Mouse (Mus musculus) megakaryocyte, embryonic 14.5 days (primary cell): Measurements from ENCODE around the gene Ttc3. TPM values are rescaled to one million over a fixed set of nuclear protein-coding genes. Genes with fewer than 3 reads are reported as not detected.

Source experiments
- H3K27me3 ChIP-seq: replicated peaks from 2 replicates; pipeline ENCODE3; 2012; ENCODE audit warnings: inconsistent platforms
- H3K36me3 ChIP-seq: replicated peaks from 2 replicates; pipeline ENCODE3; 2012; ENCODE audit warnings: low read length, inconsistent platforms, mixed read lengths
- H3K4me1 ChIP-seq: 2 replicates; pipeline ENCODE4 v1.6.1; 2012; ENCODE audit warnings: inconsistent platforms
- H3K4me3 ChIP-seq: replicated peaks from 2 replicates; pipeline ENCODE3; 2012; ENCODE audit warnings: moderate library complexity, mild to moderate bottlenecking, inconsistent platforms
- H3K9me3 ChIP-seq: 2 replicates; pipeline ENCODE4 v1.6.1; 2012; ENCODE audit warnings: inconsistent platforms
- FLI1 ChIP-seq: IDR thresholded peaks from 2 replicates; pipeline ENCODE4 v1.6.1; 2012; ENCODE audit warnings: low read length, inconsistent platforms, mixed read lengths
- GATA1 ChIP-seq: IDR thresholded peaks from 3 replicates; pipeline ENCODE4 v1.6.1; 2012; ENCODE audit warnings: mixed read lengths, low read length, inconsistent platforms, borderline replicate concordance
- polyA plus RNA-seq: library from polyadenylated mRNA; stranded (reverse); fragments of >175 nt; gene quantifications from 2 replicates; pipeline ENCODE4 v1.2.3, GENCODE M21; 2012; ENCODE audit warnings: low replicate concordance; ENCODE audit not compliant: insufficient read depth

Ttc3 gene
- polyA plus RNA-seq, 1 experiment, result 2.1 TPM

DNA sequence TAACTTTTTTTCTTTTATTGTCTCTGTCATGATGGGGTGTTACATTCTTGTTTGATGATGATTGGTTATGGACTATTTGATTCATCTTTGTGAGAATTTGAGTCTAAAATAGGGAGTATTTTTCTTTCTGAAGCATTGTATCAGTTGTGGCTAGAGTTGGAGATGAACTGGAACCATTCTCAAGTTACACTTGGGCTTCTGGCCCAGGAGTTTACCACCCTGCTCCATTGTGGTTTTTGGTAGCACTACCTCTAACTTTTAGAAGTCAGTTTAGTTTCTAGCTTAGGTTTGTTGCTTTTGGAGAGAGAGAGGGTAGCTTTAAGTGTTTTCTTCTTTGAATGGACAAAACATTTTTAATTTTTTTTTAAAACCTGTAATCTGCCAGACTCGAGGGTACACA, 9.0 kb downstream of the Ttc3 start:
- TF ChIP-seq FLI1 (no peak), GATA1 (no peak)
- Histone ChIP-seq H3K9me3 (no peaks in the 10 kb centered on the region), H3K4me1 (peaks cover 68% of the 10 kb centered on the region), H3K36me3 (peaks cover 8% of the 10 kb centered on the region), H3K4me3 (no peak overlapping the region), H3K27me3 (no peaks in the 10 kb centered on the region)

DNA sequence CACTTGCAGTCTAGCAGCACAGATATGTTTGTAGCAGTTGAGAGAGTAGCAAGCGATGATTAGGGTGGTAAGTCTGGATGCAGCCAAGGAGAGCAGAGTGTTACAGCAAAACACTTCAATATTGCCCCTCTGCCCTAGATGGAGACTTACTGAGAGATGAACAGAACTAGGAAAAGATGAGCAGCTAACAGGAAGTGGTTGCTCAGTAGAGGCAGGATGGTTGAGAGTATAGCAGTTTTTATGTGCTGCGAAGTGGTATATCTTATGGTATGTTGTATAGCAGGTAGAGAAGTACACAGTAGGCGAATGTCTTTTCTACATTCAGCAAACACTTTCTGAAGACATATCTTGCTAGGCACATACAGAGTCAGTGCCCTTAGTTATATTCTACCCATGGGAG, 12.9 kb downstream of the Ttc3 start:
- no peak overlapping the region for H3K4me3 ChIP-seq
- TF ChIP-seq FLI1 (no peak), GATA1 (no peak)
- H3K9me3 ChIP-seq, result no peaks in the 10 kb centered on the region
- H3K4me1 ChIP-seq, result peaks cover 58% of the 10 kb centered on the region
- no peaks in the 10 kb centered on the region for H3K27me3 ChIP-seq
- H3K36me3 ChIP-seq, result peaks cover 33% of the 10 kb centered on the region

DNA sequence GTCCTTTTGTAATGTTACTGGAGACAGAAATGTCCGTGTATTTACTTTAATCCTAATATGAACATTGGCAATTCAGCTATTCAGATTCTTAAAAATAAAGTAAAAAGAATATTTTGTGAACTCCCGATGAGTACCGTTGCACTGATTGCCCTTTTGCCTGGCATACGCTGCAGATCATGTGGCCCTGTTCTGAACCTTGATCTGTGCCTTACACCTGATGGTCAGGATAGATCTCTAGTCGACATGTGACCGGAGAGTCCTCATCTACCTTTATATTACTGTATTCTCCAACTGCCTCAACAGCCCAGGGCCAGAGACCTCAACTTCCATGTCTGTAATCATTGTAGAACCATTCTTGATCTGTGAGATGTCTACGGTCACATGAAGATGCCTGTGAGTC, 17.3 kb downstream of the Ttc3 start:
- Histone ChIP-seq H3K9me3 (no peaks in the 10 kb centered on the region), H3K4me1 (peaks cover 27% of the 10 kb centered on the region), H3K27me3 (no peaks in the 10 kb centered on the region), H3K36me3 (peaks cover 46% of the 10 kb centered on the region), H3K4me3 (no peak overlapping the region)
- TF ChIP-seq GATA1, result no peak
- TF ChIP-seq FLI1, result no peak

DNA sequence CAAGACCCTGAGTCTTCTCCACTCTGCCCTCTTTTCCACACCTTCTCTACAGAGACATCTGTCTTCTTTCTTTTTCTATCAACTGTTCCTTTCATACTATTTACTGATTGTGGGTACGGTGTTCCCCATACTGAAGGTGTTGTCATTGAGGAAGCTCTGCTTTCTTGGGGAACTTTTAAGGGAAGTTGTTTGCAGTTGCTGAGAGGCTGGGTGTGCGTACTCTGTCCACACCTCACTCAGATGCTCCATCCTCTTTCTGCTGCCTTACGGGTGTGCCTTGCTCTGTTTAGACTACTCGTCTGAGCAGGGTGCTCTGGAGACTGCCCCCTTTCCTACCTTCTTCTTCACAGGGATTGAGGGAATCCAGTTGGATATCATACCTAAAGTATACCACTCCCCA, 21.9 kb downstream of the Ttc3 start:
- H3K36me3 ChIP-seq, result peaks cover 50% of the 10 kb centered on the region
- no peaks in the 10 kb centered on the region for H3K27me3 ChIP-seq
- no peak overlapping the region for H3K4me3 ChIP-seq
- no peak for TF ChIP-seq FLI1
- TF ChIP-seq GATA1, result no peak
- no peaks in the 10 kb centered on the region for H3K9me3 ChIP-seq
- peaks cover 39% of the 10 kb centered on the region for H3K4me1 ChIP-seq

DNA sequence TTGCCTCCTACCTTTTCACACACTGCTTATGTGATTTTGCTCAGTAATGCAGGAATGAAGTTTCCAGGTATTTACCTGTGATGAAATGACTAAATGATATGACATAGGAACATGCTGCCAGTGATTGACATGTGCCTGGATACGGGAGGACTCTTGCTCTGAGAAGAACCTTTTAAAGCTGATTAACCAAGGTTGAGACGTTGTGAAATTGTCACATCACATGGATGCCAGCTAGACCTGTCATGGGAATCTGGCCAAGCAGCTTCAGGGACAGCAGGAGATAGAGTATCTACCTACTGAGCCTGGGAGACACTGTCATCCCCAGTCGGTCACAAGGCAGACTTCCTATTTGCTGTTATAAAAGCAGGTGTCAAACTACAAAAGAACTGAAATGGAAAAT, 24.6 kb downstream of the Ttc3 start:
- H3K27me3 ChIP-seq, result no peaks in the 10 kb centered on the region
- no peaks in the 10 kb centered on the region for H3K9me3 ChIP-seq
- TF ChIP-seq GATA1 (no peak), FLI1 (no peak)
- no peak overlapping the region for H3K4me3 ChIP-seq
- H3K4me1 ChIP-seq, result peaks cover 44% of the 10 kb centered on the region
- H3K36me3 ChIP-seq, result peaks cover 41% of the 10 kb centered on the region

DNA sequence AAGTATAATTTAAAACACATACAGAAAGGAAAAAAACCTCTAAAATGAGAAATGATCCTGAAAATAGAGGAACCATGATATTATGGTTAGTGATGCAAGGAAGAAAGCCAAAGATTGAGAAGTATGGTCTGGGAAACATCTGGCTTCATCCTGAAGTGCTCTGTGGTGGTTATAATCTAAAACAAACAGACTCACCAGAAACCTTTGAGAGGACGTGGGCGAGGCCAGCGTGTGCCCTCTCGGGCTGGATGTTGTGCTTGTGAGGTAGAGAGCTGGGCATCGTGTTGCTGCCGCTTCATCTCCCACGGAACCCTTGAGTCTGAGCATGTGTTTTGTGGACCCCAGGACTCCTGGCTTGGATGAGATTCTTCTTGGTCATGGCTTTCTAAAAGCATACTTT, 26.2 kb downstream of the Ttc3 start:
- no peaks in the 10 kb centered on the region for H3K9me3 ChIP-seq
- H3K4me1 ChIP-seq, result peaks cover 58% of the 10 kb centered on the region
- peaks cover 41% of the 10 kb centered on the region for H3K36me3 ChIP-seq
- no peaks in the 10 kb centered on the region for H3K27me3 ChIP-seq
- TF ChIP-seq GATA1, result no peak
- TF ChIP-seq FLI1, result no peak
- H3K4me3 ChIP-seq, result peak overlapping the region; percentile 50

DNA sequence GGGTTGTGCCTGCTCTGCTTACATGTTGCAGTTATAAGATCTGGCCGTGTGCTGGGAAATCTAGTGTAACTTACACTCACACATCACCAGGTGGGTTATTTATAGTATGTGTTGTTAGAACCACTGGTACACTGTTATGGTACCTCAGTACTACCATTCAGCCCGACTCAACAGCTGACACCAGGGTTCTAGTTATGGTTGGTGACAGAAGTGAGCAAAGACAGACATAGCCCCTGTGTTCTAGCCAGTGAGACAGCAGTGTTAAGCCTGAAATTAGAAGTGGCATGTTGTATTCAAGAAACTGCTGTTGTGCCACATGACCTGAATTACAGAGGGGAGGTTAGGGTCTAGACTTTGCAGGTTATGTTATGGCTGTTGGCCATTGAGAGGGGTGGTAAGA, 28.7 kb downstream of the Ttc3 start:
- TF ChIP-seq FLI1 (no peak), GATA1 (no peak)
- no peaks in the 10 kb centered on the region for H3K27me3 ChIP-seq
- peaks cover 33% of the 10 kb centered on the region for H3K36me3 ChIP-seq
- no peaks in the 10 kb centered on the region for H3K9me3 ChIP-seq
- H3K4me3 ChIP-seq, result no peak overlapping the region
- H3K4me1 ChIP-seq, result peaks cover 62% of the 10 kb centered on the region

DNA sequence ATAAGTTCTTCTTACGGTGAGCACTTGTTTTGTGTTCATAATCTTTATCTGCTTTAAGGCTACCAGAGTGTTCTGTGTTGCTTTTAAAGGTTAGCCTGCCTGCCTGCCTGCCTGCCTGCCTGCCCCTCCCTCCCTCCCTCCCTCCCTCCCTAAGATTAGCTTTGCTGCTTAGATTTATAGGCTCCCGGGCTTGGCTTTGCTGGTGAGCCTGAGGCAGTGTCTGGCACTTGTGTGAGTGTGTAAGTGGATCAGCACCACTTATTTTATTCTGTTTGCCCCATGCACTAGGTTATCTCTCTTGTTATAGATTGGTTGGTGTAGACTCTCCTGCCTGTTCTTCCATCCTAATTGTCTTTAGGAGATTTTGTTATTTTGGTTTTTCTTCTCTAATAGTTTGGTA, 31.2 kb downstream of the Ttc3 start:
- Histone ChIP-seq H3K36me3 (peaks cover 35% of the 10 kb centered on the region), H3K4me1 (peaks cover 40% of the 10 kb centered on the region), H3K27me3 (no peaks in the 10 kb centered on the region), H3K9me3 (no peaks in the 10 kb centered on the region), H3K4me3 (no peak overlapping the region)
- TF ChIP-seq FLI1 (no peak), GATA1 (no peak)

DNA sequence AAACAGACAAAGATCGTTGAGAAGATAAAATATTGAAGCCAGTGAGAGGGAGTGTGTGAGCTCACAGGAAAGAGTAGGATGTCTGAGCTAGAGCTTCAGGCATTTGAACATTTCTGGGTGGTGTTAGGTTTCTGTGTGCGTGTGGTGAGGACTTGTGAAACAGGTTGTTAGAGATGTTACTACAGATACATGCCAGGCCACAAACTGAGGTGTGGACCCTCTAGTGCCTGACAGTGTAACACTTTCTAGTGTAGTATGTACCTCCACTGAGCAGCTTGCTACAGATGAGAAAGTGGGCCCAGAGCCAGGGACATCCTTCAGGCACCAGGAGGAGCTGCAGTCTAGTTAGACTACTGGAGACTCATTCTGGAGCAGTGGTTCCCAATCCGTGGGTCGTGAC, 31.8 kb downstream of the Ttc3 start:
- no peak overlapping the region for H3K4me3 ChIP-seq
- H3K4me1 ChIP-seq, result peaks cover 37% of the 10 kb centered on the region
- no peaks in the 10 kb centered on the region for H3K27me3 ChIP-seq
- H3K36me3 ChIP-seq, result peaks cover 41% of the 10 kb centered on the region
- no peak for TF ChIP-seq GATA1
- TF ChIP-seq FLI1, result no peak
- H3K9me3 ChIP-seq, result no peaks in the 10 kb centered on the region

DNA sequence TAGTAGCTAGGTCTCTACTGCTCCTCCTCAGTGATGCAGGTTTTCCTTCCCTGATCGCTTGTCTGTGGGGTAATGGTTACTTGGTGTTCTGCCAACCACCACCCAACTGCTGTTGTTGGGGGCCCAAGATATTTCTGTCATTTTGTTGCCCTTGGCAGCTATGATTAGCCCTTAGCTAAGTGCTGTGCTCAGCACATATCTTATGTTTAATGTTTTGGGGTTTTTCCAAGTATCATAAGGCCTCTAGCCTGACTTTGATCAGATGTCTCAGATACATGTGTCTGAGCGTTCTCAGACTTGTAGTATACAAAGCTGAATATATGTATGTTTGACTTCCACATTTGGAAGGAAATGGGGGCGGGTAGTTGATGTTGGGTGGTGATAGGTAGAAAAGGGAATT, 40.9 kb downstream of the Ttc3 start:
- peaks cover 31% of the 10 kb centered on the region for H3K4me1 ChIP-seq
- no peak overlapping the region for H3K4me3 ChIP-seq
- TF ChIP-seq GATA1 (no peak), FLI1 (no peak)
- H3K36me3 ChIP-seq, result peaks cover 91% of the 10 kb centered on the region
- H3K9me3 ChIP-seq, result no peaks in the 10 kb centered on the region
- H3K27me3 ChIP-seq, result no peaks in the 10 kb centered on the region

DNA sequence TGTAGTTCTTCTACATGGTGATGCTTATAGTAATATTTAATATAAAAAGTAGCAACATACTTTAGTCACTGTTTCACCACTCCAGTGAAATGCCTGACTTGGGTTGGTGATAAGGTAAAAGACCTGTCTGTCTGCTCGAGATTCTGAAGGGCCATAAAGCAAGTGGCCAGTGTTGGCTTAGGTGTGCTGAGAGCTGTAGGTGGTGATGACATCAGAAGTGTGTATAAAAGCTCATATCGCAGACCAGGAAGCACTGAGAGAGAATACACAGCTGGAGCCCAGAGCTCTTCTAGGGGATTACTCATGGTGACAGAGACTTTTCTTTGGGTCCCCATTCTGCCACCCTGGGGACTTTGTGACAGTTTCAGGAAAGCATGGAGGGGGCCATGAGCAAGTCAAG, 41.8 kb downstream of the Ttc3 start:
- Histone ChIP-seq H3K9me3 (no peaks in the 10 kb centered on the region), H3K36me3 (peaks cover 89% of the 10 kb centered on the region), H3K27me3 (no peaks in the 10 kb centered on the region)

DNA sequence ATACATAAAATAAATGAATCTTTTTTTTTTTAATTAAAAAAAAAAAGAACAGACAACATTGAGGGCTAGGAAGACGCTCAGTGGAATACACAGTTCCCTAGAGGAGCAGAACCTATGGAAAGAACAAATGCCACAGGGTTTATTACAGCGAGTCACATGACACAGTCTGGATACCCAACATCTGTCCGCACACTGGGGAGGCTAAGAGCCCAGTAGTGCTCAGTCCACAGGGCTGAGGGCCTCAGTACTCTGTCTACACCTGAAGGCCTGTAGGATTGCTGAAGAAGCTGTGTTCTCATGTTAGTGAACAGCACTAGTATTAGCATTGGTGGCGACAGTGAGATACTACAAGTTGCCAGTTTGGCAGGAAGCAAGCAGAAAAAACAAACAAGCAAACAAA, 42.3 kb downstream of the Ttc3 start:
- Histone ChIP-seq H3K4me1 (peaks cover 31% of the 10 kb centered on the region), H3K9me3 (no peaks in the 10 kb centered on the region), H3K36me3 (peaks cover 89% of the 10 kb centered on the region), H3K4me3 (no peak overlapping the region), H3K27me3 (no peaks in the 10 kb centered on the region)
- TF ChIP-seq GATA1, result no peak
- TF ChIP-seq FLI1, result no peak

More for the DNA sequence above, 41.8 kb downstream of the Ttc3 start:
- Histone ChIP-seq H3K4me1 (peaks cover 31% of the 10 kb centered on the region), H3K4me3 (no peak overlapping the region)
- TF ChIP-seq FLI1, result no peak
- no peak for TF ChIP-seq GATA1
